Mouse (Mus musculus) olfactory bulb, adult 2 months (tissue): Measurements from ENCODE around the gene Sik2.

Source experiments
- CTCF ChIP-seq: fragments of 200-500 bp; IDR thresholded peaks from 2 replicates; pipeline ENCODE4 v1.5.1; 2012; ENCODE audit warnings: low read depth, mild to moderate bottlenecking, low read length, moderate library complexity; ENCODE audit not compliant: insufficient read depth
- POLR2A ChIP-seq: fragments of 200-500 bp; IDR thresholded peaks from 2 replicates; pipeline ENCODE4 v1.6.1; 2012; ENCODE audit warnings: mild to moderate bottlenecking, low read depth, low read length, moderate library complexity; ENCODE audit not compliant: insufficient read depth

- TF ChIP-seq POLR2A (no peak), CTCF (no peak)
Observed at GRCm38 (mm10) chr9:50929986-50930385, 78.9 kb downstream of the Sik2 start.
